Mouse (Mus musculus) kidney, postnatal 0 days (tissue): ENCODE data around the gene Adgrg3. TPM values are rescaled to one million over a fixed set of nuclear protein-coding genes. Genes with fewer than 3 reads are reported as not detected.

Source experiments
- ATAC-seq: fragments of 200-750 bp; cut with Nextera tagmentation; replicated peaks from 2 replicates; pipeline ENCODE4 v1.8.0; 2017; ENCODE audit warnings: low read depth, moderate number of reproducible peaks, moderate TSS enrichment, moderate library complexity; ENCODE audit not compliant: low FRiP score
- DNase-seq: peaks from one replicate; pipeline ENCODE4 v3.0.0-alpha.2; 2016; ENCODE audit warnings: low spot score
- H3K27ac ChIP-seq: fragments of 300-500 bp; sonication (generic); 2 replicates; pipeline ENCODE4 v1.5.1; 2014; ENCODE audit warnings: mild to moderate bottlenecking
- H3K27me3 ChIP-seq: fragments of 300-500 bp; sonication (generic); 2 replicates; pipeline ENCODE4 v1.6.1; 2014; ENCODE audit warnings: low read length, mixed read lengths; ENCODE audit not compliant: insufficient read depth
- H3K36me3 ChIP-seq: fragments of 300-500 bp; sonication (generic); 2 replicates; pipeline ENCODE4 v1.6.1; 2014; ENCODE audit warnings: low read length, mixed read lengths; ENCODE audit not compliant: insufficient read depth
- H3K4me1 ChIP-seq: fragments of 300-500 bp; sonication (generic); replicated peaks from 2 replicates; pipeline ENCODE4 v1.6.1; 2014; ENCODE audit warnings: antibody characterized with exemption, low read length, mixed read lengths; ENCODE audit not compliant: insufficient read depth
- H3K4me2 ChIP-seq: fragments of 300-500 bp; sonication (generic); 2 replicates; pipeline ENCODE4 v1.6.1; 2014; ENCODE audit warnings: mild to moderate bottlenecking, low read length, moderate library complexity, mixed read lengths
- H3K4me3 ChIP-seq: fragments of 300-500 bp; sonication (generic); replicated peaks from 2 replicates; pipeline ENCODE4 v1.5.1; 2014; ENCODE audit warnings: low read depth, low read length
- H3K9ac ChIP-seq: fragments of 300-500 bp; sonication (generic); 2 replicates; pipeline ENCODE4 v1.6.1; 2014; ENCODE audit warnings: low read depth, low read length
- H3K9me3 ChIP-seq: fragments of 300-500 bp; sonication (generic); replicated peaks from 2 replicates; pipeline ENCODE4 v1.6.1; 2016; ENCODE audit warnings: low read length, inconsistent platforms, mixed read lengths
- CTCF ChIP-seq: IDR thresholded peaks from 2 replicates; pipeline ENCODE4 v1.5.1; 2016; ENCODE audit warnings: antibody characterized with exemption, low read depth, mild to moderate bottlenecking, moderate library complexity
- WGBS: fragments of 180-500 bp; shearing (Covaris S2); extraction: QIAGEN DNeasy Blood & Tissue Kit; methylation state at CpG from one replicate; pipeline ENCODE4 v1.1.7; 2014; 5-methylcytosine and 5-hydroxymethylcytosine counted together
- polyA plus RNA-seq: library from polyadenylated mRNA; unstranded; fragments of >200 nt; fragmentation: Nextera tagmentation; extraction: Ambion mirVana; gene quantifications from 2 replicates; pipeline ENCODE4 v1.2.1, GENCODE M21; 2015

Adgrg3 gene
- polyA plus RNA-seq, 1 experiment from 2014 or later: 3.7 TPM

DNA sequence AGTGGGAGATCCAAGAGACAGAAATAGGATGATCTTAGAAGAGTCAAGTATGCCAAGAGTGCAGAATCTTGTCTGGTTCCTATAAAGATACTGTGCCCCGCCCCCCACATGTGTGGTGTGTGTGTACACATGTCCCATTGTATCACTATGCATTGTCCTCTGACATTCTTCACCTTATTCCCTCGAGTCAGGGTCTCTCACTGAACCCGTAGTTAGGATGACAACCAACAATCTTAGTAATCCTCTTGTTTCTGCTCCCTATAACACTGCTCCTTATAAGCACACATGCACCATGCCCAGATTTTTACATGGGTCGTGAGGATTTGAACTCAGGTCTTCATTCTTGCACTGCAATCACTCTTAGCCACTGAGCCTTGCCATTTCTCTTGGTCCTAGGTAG is 61.8 kb downstream of the Adgrg3 start:
- no peak overlapping the region for H3K27ac ChIP-seq
- no peak overlapping the region for H3K9ac ChIP-seq
- DNase-seq: no peak
- no peaks in the 10 kb centered on the region for H3K36me3 ChIP-seq
- TF ChIP-seq CTCF: no peak
- no peaks in the 10 kb centered on the region for H3K9me3 ChIP-seq
- no peak overlapping the region for H3K4me2 ChIP-seq
- H3K4me3 ChIP-seq: no peak overlapping the region
- 91% methylated on average over 4 of the region's 4 CpGs for WGBS
- no peak for ATAC-seq
- H3K4me1 ChIP-seq: no peaks in the 10 kb centered on the region; the same call in 1 of the 2 replicates
- H3K27me3 ChIP-seq: no peaks in the 10 kb centered on the region

DNA sequence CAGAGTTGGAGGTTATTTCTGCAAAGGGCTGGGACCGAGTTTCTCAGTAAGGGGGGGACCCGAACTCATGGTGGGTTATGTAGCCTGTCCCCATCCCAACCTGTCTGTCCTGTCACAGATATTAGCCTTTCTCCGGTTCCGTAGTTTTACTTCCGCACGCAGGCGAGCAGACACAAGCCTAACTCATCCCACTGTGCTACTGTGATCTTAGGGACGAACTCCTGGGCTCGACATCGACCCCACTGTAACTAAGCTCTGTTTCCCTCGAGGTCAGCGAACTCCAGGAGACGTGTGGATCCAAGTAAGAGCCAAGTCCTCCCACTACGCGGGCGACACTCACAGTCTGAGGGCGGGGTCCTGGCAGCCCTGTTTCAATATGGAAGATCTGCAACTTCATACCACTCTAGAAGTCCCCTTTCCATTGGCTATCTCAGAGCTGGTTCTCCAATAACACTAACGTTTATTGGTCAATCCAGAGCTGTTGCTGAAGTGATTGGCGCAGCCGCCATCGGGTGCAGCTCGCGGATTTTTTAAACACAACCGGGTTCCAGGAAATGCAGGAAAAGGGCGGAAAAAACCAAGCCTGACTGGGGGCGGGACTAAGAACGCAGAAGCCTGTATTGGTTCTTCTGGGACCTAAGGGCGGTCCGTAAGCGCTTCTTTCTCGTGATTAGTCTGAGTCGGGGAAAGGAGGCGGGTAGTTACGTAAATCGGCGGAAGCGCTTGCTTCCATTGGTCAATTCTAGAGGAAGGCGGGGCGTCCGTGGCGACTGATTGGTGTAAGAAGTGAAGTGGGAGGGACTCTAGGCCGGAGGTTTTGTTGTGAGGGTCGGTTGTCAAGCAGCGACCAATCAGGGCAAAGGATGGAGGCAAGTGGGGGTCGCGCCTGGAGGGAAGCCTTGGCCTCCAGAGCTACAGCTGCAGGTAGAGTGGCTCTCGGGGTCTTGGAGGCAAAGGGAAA is 63.2 kb downstream of the Adgrg3 start, which contains the start of gene Katnb1:
Gene Katnb1, plus strand, starts transcription at position 806 of the 961 bp plus-strand sequence.
- H3K4me2 ChIP-seq: peak within 1 kb of the TSS; percentile 88
- ATAC-seq: peak; percentile 97
- no peak for TF ChIP-seq CTCF
- no peaks in the 10 kb centered on the region; the same call in 1 of the 2 replicates for H3K4me1 ChIP-seq
- H3K9me3 ChIP-seq: no peaks in the 10 kb centered on the region
- no peaks in the 10 kb centered on the region for H3K36me3 ChIP-seq
- peak; percentile 100 for DNase-seq
- peak within 1 kb of the TSS; percentile 78 for H3K4me3 ChIP-seq
- WGBS: under 1% methylated on average over 47 of the region's 47 CpGs
- H3K27ac ChIP-seq: peak within 1 kb of the TSS; percentile 81
- peak within 1 kb of the TSS; percentile 67 for H3K9ac ChIP-seq
- H3K27me3 ChIP-seq: no peaks in the 10 kb centered on the region

DNA sequence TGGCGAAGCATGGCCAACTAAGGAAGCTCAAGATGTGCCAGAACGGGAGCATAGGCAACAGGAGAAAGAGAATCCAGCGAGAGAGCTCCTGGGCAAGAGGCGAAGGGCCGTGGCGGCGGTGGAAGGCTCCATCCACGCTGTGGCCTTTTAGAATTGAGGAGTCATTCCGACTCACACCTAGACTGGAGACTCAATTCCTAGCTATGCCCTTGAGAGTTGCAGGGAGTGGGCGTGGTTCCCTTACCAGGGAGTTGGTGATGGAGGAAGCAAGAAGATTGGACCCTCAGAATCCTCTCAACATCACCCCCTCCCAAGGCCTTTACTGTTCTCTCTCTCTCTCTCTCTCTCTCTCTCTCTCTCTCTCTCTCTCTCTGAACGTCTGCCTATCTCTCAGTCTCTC is 64.2 kb downstream of the Adgrg3 start:
- Histone ChIP-seq H3K9ac (peak overlapping the region; percentile 67), H3K4me3 (peak overlapping the region; percentile 78), H3K36me3 (no peaks in the 10 kb centered on the region), H3K27ac (peak overlapping the region; percentile 70), H3K4me1 (no peaks in the 10 kb centered on the region; the same call in 1 of the 2 replicates), H3K9me3 (no peaks in the 10 kb centered on the region), H3K27me3 (no peaks in the 10 kb centered on the region), H3K4me2 (peak overlapping the region; percentile 88)
- DNase-seq: peak; percentile 12
- 6% methylated on average over 11 of the region's 11 CpGs for WGBS
- TF ChIP-seq CTCF: no peak
- no peak for ATAC-seq

DNA sequence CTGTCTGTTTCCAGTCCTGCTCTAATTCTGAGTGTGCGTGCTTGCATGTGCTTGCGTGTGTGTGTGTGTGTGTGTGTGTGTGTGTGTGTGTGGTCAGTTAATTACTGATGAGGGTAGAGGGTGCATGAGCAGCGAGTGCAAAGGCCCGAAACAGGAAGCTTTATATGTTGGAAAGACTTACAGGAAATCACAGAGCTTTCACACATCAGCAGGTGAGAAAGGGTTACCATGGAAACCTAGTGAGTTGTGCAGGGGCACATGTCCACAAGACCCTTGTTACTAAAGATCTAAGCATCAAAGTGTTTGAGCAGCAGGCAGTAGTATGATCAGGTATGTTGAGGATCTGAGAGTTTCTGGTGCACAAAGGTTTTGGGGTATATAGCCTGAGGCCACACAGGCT is 66.8 kb downstream of the Adgrg3 start:
- no peak for ATAC-seq
- Histone ChIP-seq H3K36me3 (0 out of 2 replicates have a peak, but pooled peaks cover 19% of the 10 kb centered on the region), H3K27ac (no peak overlapping the region), H3K27me3 (no peaks in the 10 kb centered on the region), H3K9ac (no peak overlapping the region), H3K4me2 (no peak overlapping the region), H3K9me3 (no peaks in the 10 kb centered on the region), H3K4me1 (no peaks in the 10 kb centered on the region; the same call in 1 of the 2 replicates), H3K4me3 (no peak overlapping the region)
- no peak for DNase-seq
- no peak for TF ChIP-seq CTCF
- WGBS: 83% methylated on average over 4 of the region's 4 CpGs

DNA sequence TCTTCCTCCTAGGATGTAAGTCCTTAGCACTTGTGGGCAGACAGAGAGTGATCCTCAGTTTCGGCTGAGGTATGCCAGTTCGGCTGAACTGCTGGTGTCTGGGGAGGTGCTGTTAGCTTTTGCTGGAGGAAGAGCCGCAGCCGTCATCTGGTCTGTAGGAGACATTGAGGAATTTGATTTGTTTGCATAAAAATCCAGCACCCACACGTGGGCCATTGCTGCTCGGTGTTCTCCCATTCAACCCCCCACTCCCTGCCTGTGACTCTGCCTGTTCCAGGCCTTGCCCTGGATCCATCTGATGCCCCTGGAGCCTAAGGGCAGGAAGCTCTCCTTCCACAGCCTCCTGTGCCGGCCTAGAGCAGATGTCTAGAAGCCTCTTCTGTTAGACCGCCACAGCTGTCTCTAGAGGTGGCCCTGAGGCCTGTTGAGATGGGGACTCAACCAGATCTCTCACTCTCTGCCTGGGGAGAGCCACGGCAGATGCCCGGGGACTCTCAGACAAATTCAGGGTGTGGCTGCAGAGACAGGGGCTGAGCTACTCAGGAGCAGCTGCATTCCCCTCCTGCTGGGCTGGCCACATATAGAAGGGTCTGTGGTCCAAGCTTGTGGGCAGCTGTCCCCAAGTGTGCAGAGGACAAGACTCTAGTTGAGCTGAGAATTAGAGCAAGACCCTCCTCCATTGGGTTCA is 67.4 kb downstream of the Adgrg3 start:
- Histone ChIP-seq H3K9me3 (no peaks in the 10 kb centered on the region), H3K27ac (no peak overlapping the region), H3K4me3 (no peak overlapping the region), H3K27me3 (no peaks in the 10 kb centered on the region), H3K36me3 (0 out of 2 replicates have a peak, but pooled peaks cover 21% of the 10 kb centered on the region), H3K4me1 (no peaks in the 10 kb centered on the region; the same call in 1 of the 2 replicates), H3K9ac (no peak overlapping the region), H3K4me2 (no peak overlapping the region)
- ATAC-seq: no peak
- DNase-seq: no peak
- no peak for TF ChIP-seq CTCF
- WGBS: 85% methylated on average over 10 of the region's 10 CpGs
